Mouse (Mus musculus) ES-CJ7 (cell line): Measurements from ENCODE around the gene Ggct.

ENCODE experiments used
- DNase-seq: peaks from one replicate; pipeline ENCODE4 v3.0.0; 2011; ENCODE audit warnings: low read depth, low spot score

Gene Ggct

DNA sequence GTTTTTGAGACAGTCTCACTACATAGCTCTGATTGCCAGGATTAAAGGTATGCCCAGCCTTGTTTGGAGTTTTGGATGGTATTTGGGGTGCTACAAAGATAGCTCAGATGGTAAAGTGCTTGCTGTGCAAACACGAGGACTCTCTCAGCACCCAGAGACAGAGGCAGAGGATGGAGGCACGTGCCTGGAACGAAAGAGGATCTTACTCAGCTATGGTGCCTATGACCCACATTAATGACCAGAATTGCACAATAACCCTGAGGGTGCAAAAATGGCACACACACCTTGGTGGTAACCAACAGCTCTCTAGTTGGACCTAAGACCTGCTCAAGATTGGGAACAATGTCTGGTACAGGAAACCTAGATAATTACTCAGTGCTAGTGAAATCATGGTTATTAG is 40.2 kb downstream of the Ggct start:
- DNase-seq = no peak

DNA sequence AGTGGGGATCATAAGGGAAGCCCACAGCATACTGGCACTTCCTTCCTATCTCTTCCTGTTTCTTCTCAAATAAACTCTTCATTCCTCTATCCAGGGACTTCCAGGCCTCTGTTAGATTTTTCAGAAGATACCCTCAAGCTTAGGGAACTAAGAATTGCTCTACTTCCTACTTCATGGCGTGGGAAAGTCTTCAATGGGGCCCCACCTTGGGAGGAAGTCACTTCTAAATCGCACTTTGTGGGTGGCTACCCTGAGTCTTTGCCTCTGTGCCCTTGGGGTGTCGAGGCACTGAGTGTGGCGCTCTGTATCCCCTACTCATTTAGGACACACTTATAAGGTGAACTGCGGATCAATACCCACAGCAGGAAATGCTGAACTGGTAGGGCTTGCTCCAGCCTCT is 44.1 kb downstream of the Ggct start:
- no peak for DNase-seq

DNA sequence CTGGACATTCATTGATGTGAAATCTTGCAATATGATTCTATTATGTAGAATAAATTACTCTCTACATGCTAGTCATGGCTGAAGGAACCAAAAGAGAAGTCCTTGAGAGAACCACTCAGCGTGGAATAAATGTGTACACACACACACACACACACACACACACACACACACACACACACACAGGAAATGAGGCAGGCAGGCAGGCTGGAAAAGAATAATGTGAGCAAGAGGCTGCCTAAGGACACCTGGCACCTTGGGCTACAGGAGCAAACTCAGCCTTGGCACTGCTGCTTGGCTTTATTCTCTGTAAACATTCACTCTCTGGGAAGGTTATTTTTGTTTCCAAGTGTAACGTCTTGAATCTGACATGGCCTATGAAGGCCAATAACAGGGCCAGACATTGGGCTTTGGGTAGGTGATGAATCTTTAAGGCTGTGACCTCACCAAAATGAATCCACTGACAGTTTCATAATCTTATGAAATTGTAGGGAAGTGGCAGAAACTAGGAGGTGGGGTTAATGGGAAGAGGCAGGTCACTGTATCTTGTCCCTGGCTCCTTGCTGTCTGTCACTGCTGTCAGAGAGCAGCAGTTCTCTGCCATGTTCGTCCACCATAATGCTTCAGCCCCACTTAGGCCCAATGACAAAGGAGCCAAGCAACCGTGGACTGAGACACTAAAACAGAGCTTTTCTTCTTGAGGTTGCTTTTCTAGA is 46.4 kb downstream of the Ggct start:
- DNase-seq = no peak

DNA sequence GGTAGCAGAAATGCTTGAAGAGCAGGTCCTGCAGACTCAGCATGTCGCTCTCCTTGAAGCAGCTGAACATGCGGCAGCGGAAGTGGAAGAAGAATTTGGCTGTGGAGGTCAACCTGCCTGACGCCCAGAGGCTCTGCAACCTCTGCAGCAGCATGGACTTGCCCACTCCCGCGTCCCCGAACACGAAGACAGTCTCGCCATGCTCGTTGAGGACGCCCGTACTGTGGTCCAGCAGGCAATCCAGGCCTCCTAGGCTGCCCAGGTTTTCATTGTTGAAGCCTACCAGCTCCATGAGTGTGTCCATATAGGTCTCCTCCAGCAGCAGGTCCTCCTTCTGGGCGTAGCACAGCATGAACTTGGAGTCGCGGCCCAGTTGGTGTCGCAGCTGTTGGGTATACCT is 48.2 kb downstream of the Ggct start:
- no peak for DNase-seq

DNA sequence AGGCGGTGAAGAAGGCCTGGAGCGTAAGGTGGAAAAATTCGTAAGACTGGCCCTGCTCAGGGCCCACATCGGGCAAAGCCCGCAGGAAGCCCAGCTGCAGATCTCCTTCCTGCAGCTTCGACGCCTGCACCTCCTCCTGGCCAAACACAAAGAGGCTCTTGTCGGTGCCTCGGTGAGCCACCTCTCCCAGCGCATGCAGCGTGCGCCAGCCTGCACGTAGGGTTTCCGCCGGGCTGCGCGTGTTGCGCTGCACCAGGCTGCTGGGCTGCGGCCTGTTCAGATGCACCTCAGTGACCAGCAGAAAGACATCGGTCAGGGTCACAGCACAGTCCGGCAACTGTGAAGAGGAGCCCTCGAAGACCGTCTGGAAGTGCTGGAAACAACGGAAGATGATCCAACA is 49.0 kb downstream of the Ggct start:
- peak; percentile 27 for DNase-seq

DNA sequence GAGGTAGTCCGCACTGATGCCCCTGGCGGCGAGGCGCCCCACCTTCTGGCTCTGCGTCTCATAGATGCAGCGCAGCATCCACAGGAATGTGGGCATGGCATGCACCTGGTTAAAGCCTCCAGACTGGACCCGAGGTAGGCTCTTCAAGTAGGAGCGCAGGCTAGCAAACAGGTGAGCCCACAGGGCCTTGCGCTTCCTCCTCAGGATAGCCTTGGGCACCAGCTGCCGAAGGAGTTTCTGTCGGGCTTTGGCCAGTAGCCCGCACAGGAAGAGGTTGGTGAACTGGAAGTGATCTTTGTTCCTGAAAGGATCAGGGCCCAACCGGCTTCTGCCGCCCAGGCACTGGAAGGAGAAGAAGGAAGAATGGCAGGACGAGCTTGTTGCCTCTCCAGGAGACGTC is 49.5 kb downstream of the Ggct start:
- DNase-seq = peak; percentile 25

DNA sequence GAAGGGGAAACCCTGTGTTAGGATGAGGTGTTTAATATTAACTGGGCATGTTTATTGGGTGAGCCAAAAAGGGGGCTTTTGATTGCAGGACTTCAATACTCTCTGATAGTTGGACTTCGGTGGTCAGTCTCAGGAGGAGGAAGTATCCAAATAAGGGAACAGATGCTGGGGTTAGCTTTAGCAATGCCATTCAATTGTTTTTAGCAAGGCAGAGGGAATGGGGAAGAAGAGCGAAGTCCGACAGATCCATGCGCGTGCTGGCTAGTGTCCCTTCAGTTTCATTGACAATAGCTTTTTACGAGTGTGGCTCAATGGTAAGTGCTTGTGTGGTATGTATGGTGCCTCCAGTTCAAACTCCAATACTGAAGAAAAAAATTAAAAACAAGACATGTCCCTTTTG is 51.6 kb downstream of the Ggct start:
- no peak for DNase-seq

DNA sequence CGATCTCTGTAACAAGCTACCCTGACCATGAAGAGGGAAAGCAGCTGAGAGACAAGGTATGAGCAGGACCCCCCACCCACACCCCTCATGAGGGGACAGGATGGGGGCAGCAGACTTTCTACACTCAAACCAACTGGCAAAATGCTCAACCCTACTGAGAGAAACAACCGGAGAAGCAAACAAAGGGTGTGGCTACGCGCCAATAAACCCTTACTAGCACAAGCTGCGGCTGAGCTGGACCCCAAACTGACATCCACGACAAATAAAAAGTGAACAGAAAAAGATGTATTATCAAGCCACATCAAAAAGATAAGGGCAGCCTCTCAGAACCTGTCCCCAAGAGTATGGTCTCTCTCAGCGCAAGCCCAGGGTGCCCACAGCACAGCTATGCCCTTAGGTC is 52.6 kb downstream of the Ggct start:
- no peak for DNase-seq

DNA sequence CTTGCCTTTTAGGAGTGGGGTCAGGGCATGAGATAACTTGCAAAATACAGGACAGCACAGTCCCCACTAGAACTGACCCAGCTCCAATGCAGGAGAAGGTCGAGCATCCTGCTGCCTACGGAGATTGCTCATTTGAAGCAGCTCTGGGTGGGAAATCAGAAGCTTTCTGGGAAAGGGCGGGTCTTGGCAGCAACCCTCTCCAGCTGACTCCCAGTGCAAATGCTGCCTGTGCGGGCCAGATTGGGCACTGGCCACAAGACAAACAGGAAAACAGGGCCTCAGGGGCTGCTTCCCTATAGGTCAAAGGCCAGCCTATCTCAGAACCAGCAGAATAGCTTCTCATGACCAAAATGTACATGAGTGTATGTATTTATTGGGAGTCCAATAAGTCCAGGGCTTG is 53.1 kb downstream of the Ggct start:
- DNase-seq = peak; percentile 24

DNA sequence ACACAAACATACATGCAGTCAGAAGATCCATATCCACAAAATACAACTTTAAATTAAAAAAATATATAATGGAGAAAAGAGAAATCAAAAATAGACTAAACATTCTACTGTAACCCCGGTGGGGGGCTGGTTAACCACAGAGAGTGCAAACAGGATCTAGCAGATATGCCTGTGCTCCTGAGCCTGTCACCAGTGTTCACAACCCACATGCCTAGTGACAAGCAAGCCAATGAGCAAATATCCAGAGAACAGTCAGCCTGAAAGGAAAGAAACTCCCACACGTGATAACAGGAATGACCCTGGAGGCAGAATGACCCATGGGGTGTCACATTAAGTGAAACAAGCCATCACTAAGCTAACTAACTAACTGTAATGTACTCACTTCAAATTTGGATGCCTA is 56.3 kb downstream of the Ggct start:
- no peak for DNase-seq

DNA sequence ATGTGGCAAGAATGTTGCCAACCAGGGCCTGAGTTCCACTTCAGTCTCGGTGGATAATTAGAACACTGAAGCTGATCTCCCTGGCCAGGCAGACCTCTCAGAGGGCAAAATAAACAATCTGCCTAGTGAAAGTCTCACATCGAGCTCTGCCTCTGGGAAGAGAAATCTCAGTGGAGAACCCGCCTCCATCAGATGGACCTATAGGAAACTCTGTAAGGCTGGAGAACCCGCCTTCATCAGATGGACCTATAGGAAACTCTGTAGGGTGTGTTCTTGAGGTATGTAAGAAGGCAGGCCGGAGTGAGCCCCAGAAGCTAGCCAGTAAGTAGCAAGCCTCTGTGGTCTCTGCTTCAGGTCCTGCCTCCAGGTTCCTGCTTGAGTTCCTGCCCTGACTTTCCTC is 57.8 kb downstream of the Ggct start:
- DNase-seq = peak; percentile 48

DNA sequence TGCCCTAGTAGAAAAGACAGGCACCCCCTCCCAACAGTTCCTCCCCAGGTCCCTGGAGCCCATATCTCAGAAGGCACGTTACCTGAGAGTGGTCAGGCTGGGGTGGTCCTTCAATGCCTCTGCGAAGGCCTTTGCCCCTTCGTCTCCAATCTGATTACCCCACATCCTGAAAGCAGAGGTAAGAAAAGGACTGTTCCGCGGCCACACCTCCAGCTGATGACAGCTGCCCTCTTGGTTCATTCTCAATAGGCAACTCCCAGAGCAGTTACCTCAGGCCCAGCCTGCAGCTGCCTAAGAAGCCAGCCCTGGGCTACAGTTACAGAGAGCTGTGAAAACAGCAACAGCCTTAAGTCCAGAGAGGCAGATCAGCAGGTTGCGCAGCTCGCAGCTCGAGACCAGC is 58.4 kb downstream of the Ggct start:
- no peak for DNase-seq

DNA sequence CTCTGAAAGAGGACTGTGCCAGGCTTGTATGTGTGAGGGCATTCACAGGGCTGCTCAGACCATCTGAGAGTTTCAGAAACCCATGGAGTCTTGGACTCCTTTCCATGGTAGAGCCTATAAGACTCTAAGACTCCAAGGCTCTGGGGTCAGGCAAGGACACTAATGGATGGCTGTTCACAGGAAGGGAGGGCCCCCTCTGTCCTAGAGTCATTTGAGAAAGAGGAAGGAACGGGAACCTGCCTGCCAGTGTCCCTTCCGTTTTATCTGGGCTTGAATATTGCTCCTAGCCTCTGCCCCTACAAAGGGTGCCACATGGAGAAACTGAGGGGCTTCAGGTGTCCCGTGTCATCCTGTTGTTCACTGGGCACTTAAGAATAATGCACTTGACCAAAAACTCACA is 58.9 kb downstream of the Ggct start:
- DNase-seq = no peak

DNA sequence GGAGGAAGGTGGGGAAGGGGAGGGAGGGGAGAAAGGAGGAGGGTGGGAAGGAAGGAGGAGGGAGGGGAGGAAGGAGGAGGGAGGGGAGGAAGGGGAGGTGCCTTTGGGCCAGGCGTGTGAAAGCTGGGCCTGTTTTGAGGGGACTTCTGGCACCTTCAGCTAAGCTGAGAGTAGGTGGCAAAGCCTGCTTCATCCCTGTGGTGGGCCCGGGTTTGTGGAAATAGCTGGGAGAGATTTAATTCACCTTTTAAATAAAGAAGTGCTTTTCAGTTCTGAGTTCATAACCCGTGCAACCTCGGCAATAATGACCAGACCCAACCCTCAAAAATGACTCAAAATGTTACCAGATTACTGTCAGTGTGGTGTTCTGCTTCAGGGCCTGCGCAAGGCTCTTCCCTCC is 59.5 kb downstream of the Ggct start:
- DNase-seq = no peak
